Mouse (Mus musculus) intestine, embryonic 16.5 days (tissue): ENCODE data around the gene Brip1. TPM values are rescaled to one million over a fixed set of nuclear protein-coding genes. Genes with fewer than 3 reads are reported as not detected.
"Not testable (repeated sequence)": the region's sequence is repeated elsewhere in the genome, so short reads cannot be mapped to it uniquely, and the experiment has no call there.

ENCODE experiments used
- ATAC-seq: fragments of 200-750 bp; cut with Nextera tagmentation; 2 replicates; pipeline ENCODE4 v1.8.0; 2017; ENCODE audit warnings: moderate TSS enrichment, moderate library complexity
- H3K27ac ChIP-seq: fragments of 300-500 bp; sonication (generic); 2 replicates; pipeline ENCODE4 v1.5.1; 2014; ENCODE audit warnings: mild to moderate bottlenecking, low read length
- H3K27me3 ChIP-seq: fragments of 300-500 bp; sonication (generic); replicated peaks from 2 replicates; pipeline ENCODE4 v1.6.1; 2014; ENCODE audit warnings: low read length, control low read depth, mixed read lengths; ENCODE audit not compliant: control insufficient read depth, insufficient read depth
- H3K36me3 ChIP-seq: fragments of 300-500 bp; sonication (generic); 2 replicates; pipeline ENCODE4 v1.6.1; 2014; ENCODE audit warnings: low read length, control low read depth; ENCODE audit not compliant: control insufficient read depth, insufficient read depth
- H3K4me1 ChIP-seq: fragments of 300-500 bp; sonication (generic); 2 replicates; pipeline ENCODE4 v1.6.1; 2014; ENCODE audit warnings: low read length, control low read depth, mixed read lengths; ENCODE audit not compliant: control insufficient read depth, insufficient read depth
- H3K4me2 ChIP-seq: fragments of 300-500 bp; sonication (generic); 2 replicates; pipeline ENCODE4 v1.6.1; 2014; ENCODE audit warnings: low read depth, low read length, control low read depth
- H3K4me3 ChIP-seq: fragments of 300-500 bp; sonication (generic); 2 replicates; pipeline ENCODE4 v1.5.1; 2014; ENCODE audit warnings: mild to moderate bottlenecking, low read length
- H3K9ac ChIP-seq: fragments of 300-500 bp; sonication (generic); 2 replicates; pipeline ENCODE4 v1.6.1; 2014; ENCODE audit warnings: low read depth, low read length
- H3K9me3 ChIP-seq: fragments of 300-500 bp; sonication (generic); 2 replicates; pipeline ENCODE4 v1.6.1; 2016; ENCODE audit warnings: low read length, control low read depth; ENCODE audit not compliant: control insufficient read depth
- WGBS: fragments of 180-500 bp; shearing (Covaris S2); extraction: QIAGEN DNeasy Blood & Tissue Kit; methylation state at CpG from one replicate; pipeline ENCODE4 v1.1.7; 2014; 5-methylcytosine and 5-hydroxymethylcytosine counted together
- polyA plus RNA-seq: library from polyadenylated mRNA; unstranded; fragments of >200 nt; fragmentation: Nextera tagmentation; extraction: Ambion mirVana; gene quantifications from 2 replicates; pipeline ENCODE4 v1.2.1, GENCODE M21; 2015

Brip1 gene
- polyA plus RNA-seq, 1 experiment from 2014 or later, result 7.5 TPM

- Histone ChIP-seq H3K9me3 (no peaks in the 10 kb centered on the region), H3K27ac (peak overlapping the region; percentile 94), H3K4me1 (peaks cover 7% of the 10 kb centered on the region), H3K4me3 (peak overlapping the region; percentile 89), H3K36me3 (peaks cover 31% of the 10 kb centered on the region), H3K27me3 (no peaks in the 10 kb centered on the region), H3K9ac (peak overlapping the region; percentile 77), H3K4me2 (peak overlapping the region; percentile 70)
- WGBS, result 35% methylated on average over 16 of the region's 16 CpGs
- no peak for ATAC-seq
These were observed 1.1 kb upstream of the Brip1 start for GRCm38 (mm10) chr11:86201901-86202675.

GRCm38 (mm10) chr11:86200460-86201021, 452 bp downstream of the Brip1 start:
- Histone ChIP-seq H3K4me1 (peaks cover 7% of the 10 kb centered on the region), H3K36me3 (peaks cover 19% of the 10 kb centered on the region), H3K4me3 (peak overlapping the region; percentile 89), H3K4me2 (peak overlapping the region; percentile 68), H3K9ac (peak overlapping the region; percentile 79), H3K27ac (peak overlapping the region; percentile 96), H3K9me3 (no peaks in the 10 kb centered on the region), H3K27me3 (no peaks in the 10 kb centered on the region)
- peak; percentile 74 for ATAC-seq
- WGBS, result under 1% methylated on average over 21 of the region's 21 CpGs

GRCm38 (mm10) chr11:86199733-86200132, 1.3 kb downstream of the Brip1 start:
- no peak overlapping the region for H3K9ac ChIP-seq
- WGBS, result 50% methylated on average over 4 of the region's 4 CpGs
- H3K27me3 ChIP-seq, result no peaks in the 10 kb centered on the region
- H3K36me3 ChIP-seq, result peaks cover 11% of the 10 kb centered on the region
- H3K27ac ChIP-seq, result no peak overlapping the region
- H3K4me2 ChIP-seq, result peak overlapping the region; percentile 68
- no peak for ATAC-seq
- H3K4me3 ChIP-seq, result peak overlapping the region; percentile 89
- no peaks in the 10 kb centered on the region for H3K9me3 ChIP-seq
- H3K4me1 ChIP-seq, result peaks cover 7% of the 10 kb centered on the region

- not testable (repeated sequence) for H3K4me2 ChIP-seq, H3K4me1 ChIP-seq, H3K4me3 ChIP-seq, ATAC-seq, H3K27ac ChIP-seq, H3K27me3 ChIP-seq, H3K9me3 ChIP-seq, H3K36me3 ChIP-seq, H3K9ac ChIP-seq
- 87% methylated on average over 7 of the region's 7 CpGs for WGBS
These were observed 15.8 kb downstream of the Brip1 start for GRCm38 (mm10) chr11:86185224-86185623.

GRCm38 (mm10) chr11:86175833-86176232, 25.2 kb downstream of the Brip1 start:
- no peak overlapping the region for H3K4me3 ChIP-seq
- H3K4me1 ChIP-seq, result no peaks in the 10 kb centered on the region
- H3K36me3 ChIP-seq, result no peaks in the 10 kb centered on the region
- no peak overlapping the region for H3K4me2 ChIP-seq
- ATAC-seq, result no peak
- no peak overlapping the region for H3K27ac ChIP-seq
- H3K9ac ChIP-seq, result no peak overlapping the region
- no peaks in the 10 kb centered on the region for H3K9me3 ChIP-seq
- 58% methylated on average over 3 of the region's 3 CpGs for WGBS
- no peaks in the 10 kb centered on the region for H3K27me3 ChIP-seq

GRCm38 (mm10) chr11:86174173-86174572, 26.8 kb downstream of the Brip1 start:
- 71% methylated on average over 2 of the region's 2 CpGs for WGBS
- H3K9me3 ChIP-seq, result no peaks in the 10 kb centered on the region
- H3K4me2 ChIP-seq, result no peak overlapping the region
- no peak overlapping the region for H3K4me3 ChIP-seq
- no peak overlapping the region for H3K27ac ChIP-seq
- no peaks in the 10 kb centered on the region for H3K27me3 ChIP-seq
- H3K36me3 ChIP-seq, result no peaks in the 10 kb centered on the region
- ATAC-seq, result no peak
- H3K9ac ChIP-seq, result no peak overlapping the region
- H3K4me1 ChIP-seq, result no peaks in the 10 kb centered on the region

- ATAC-seq, result peak; percentile 85
- no peak overlapping the region for H3K4me3 ChIP-seq
- WGBS, result 75% methylated on average over 2 of the region's 2 CpGs
- no peak overlapping the region for H3K4me2 ChIP-seq
- no peak overlapping the region for H3K9ac ChIP-seq
- H3K36me3 ChIP-seq, result no peaks in the 10 kb centered on the region
- no peaks in the 10 kb centered on the region for H3K4me1 ChIP-seq
- peak overlapping the region; percentile 3; the same call in 1 of the 2 replicates for H3K27ac ChIP-seq
- H3K9me3 ChIP-seq, result no peaks in the 10 kb centered on the region
- no peaks in the 10 kb centered on the region for H3K27me3 ChIP-seq
These were observed 30.2 kb downstream of the Brip1 start for GRCm38 (mm10) chr11:86170743-86171142.

GRCm38 (mm10) chr11:86160251-86160650, 40.7 kb downstream of the Brip1 start:
- no peak overlapping the region for H3K27ac ChIP-seq
- H3K27me3 ChIP-seq, result no peaks in the 10 kb centered on the region
- 67% methylated on average over 2 of the region's 2 CpGs for WGBS
- no peak overlapping the region for H3K4me3 ChIP-seq
- no peak overlapping the region for H3K9ac ChIP-seq
- H3K4me1 ChIP-seq, result no peaks in the 10 kb centered on the region
- no peaks in the 10 kb centered on the region for H3K36me3 ChIP-seq
- no peaks in the 10 kb centered on the region for H3K9me3 ChIP-seq
- ATAC-seq, result no peak
- no peak overlapping the region for H3K4me2 ChIP-seq

- Histone ChIP-seq H3K4me2 (no peak overlapping the region), H3K4me1 (no peaks in the 10 kb centered on the region), H3K4me3 (no peak overlapping the region), H3K9me3 (no peaks in the 10 kb centered on the region), H3K27me3 (no peaks in the 10 kb centered on the region), H3K9ac (no peak overlapping the region), H3K27ac (no peak overlapping the region), H3K36me3 (no peaks in the 10 kb centered on the region)
- ATAC-seq, result no peak
- WGBS, result 61% methylated on average over 2 of the region's 2 CpGs
These were observed 42.0 kb downstream of the Brip1 start for GRCm38 (mm10) chr11:86158950-86159349.
